Mouse (Mus musculus) forebrain, postnatal 0 days (tissue): ENCODE data around the gene Gpr1. TPM values are rescaled to one million over a fixed set of nuclear protein-coding genes. Genes with fewer than 3 reads are reported as not detected.

ENCODE experiments used
- ATAC-seq: fragments of 200-750 bp; cut with Nextera tagmentation; 2 replicates; pipeline ENCODE4 v1.8.0; 2017; ENCODE audit warnings: mild to moderate bottlenecking, moderate library complexity
- DNase-seq: peaks from one replicate; pipeline ENCODE4 v3.0.0-alpha.2; 2015
- H3K27ac ChIP-seq: fragments of 300-500 bp; sonication (generic); 2 replicates; pipeline ENCODE4 v1.5.1; 2014; ENCODE audit warnings: low read depth, mild to moderate bottlenecking, antibody characterized with exemption, low read length, moderate library complexity, mixed read lengths
- H3K27me3 ChIP-seq: fragments of 300-500 bp; sonication (generic); 2 replicates; pipeline ENCODE4 v1.6.1; 2014; ENCODE audit warnings: mild to moderate bottlenecking, low read length, mixed read lengths; ENCODE audit not compliant: insufficient read depth
- H3K36me3 ChIP-seq: fragments of 300-500 bp; sonication (generic); 2 replicates; pipeline ENCODE4 v1.6.1; 2014; ENCODE audit warnings: mild to moderate bottlenecking, moderate library complexity; ENCODE audit not compliant: insufficient read depth
- H3K4me1 ChIP-seq: fragments of 300-500 bp; sonication (generic); 2 replicates; pipeline ENCODE4 v1.6.1; 2014; ENCODE audit warnings: antibody characterized with exemption; ENCODE audit not compliant: insufficient read depth
- H3K4me2 ChIP-seq: fragments of 300-500 bp; sonication (generic); 2 replicates; pipeline ENCODE4 v1.6.1; 2014; ENCODE audit warnings: low read depth, mild to moderate bottlenecking, moderate library complexity
- H3K4me3 ChIP-seq: fragments of 300-500 bp; sonication (generic); 2 replicates; pipeline ENCODE4 v1.5.1; 2014; ENCODE audit warnings: low read depth, low read length, mixed read lengths
- H3K9ac ChIP-seq: fragments of 300-500 bp; sonication (generic); 2 replicates; pipeline ENCODE4 v1.6.1; 2014; ENCODE audit warnings: mild to moderate bottlenecking
- H3K9me3 ChIP-seq: fragments of 300-500 bp; sonication (generic); 2 replicates; pipeline ENCODE4 v1.6.1; 2016; ENCODE audit warnings: low read length
- CTCF ChIP-seq: sonication (generic); IDR thresholded peaks from 2 replicates; pipeline ENCODE4 v1.5.1; 2016; ENCODE audit warnings: antibody characterized with exemption, control low read depth, low read depth
- WGBS: fragments of 180-500 bp; shearing (Covaris S2); extraction: QIAGEN DNeasy Blood & Tissue Kit; methylation state at CpG from one replicate; pipeline ENCODE4 v1.1.7; 2014; 5-methylcytosine and 5-hydroxymethylcytosine counted together
- polyA plus RNA-seq: library from polyadenylated mRNA; unstranded; fragments of >200 nt; fragmentation: Nextera tagmentation; extraction: Ambion mirVana; gene quantifications from 2 replicates; pipeline ENCODE4 v1.2.1, GENCODE M21; 2015
- total RNA-seq: library from RNA; depleted of rRNA; stranded (reverse); fragments of >200 nt; gene quantifications from 2 replicates; pipeline ENCODE4 v1.2.3, GENCODE M21; 2014

Gpr1 gene
- total and polyA plus RNA-seq, 2 experiments from 2014 or later, result 0.45 to 0.95 TPM

- Histone ChIP-seq H3K9me3 (no peaks in the 10 kb centered on the region), H3K9ac (no peak overlapping the region), H3K36me3 (no peaks in the 10 kb centered on the region), H3K4me2 (no peak overlapping the region), H3K4me1 (0 out of 2 replicates have a peak, but pooled peaks cover 10% of the 10 kb centered on the region), H3K27ac (peak overlapping the region; percentile 60), H3K27me3 (peaks cover 48% of the 10 kb centered on the region), H3K4me3 (no peak overlapping the region)
- DNase-seq, result peak; percentile 80
- TF ChIP-seq CTCF, result no peak
- 5% methylated on average over 5 of the region's 5 CpGs for WGBS
- ATAC-seq, result peak; percentile 93
Measured at GRCm38 (mm10) chr1:63256083-63256482, 41.7 kb upstream of the Gpr1 start.

- DNase-seq (no peak), ATAC-seq (no peak)
- WGBS, result 10% methylated on average over 4 of the region's 4 CpGs
- Histone ChIP-seq H3K4me2 (no peak overlapping the region), H3K4me1 (0 out of 2 replicates have a peak, but pooled peaks cover 10% of the 10 kb centered on the region), H3K9ac (no peak overlapping the region), H3K4me3 (no peak overlapping the region), H3K27me3 (peaks cover 46% of the 10 kb centered on the region), H3K36me3 (no peaks in the 10 kb centered on the region), H3K9me3 (no peaks in the 10 kb centered on the region), H3K27ac (no peak overlapping the region)
- TF ChIP-seq CTCF, result no peak
Measured at GRCm38 (mm10) chr1:63255101-63255500, 40.8 kb upstream of the Gpr1 start.

- no peaks in the 10 kb centered on the region for H3K9me3 ChIP-seq
- no peak overlapping the region for H3K4me3 ChIP-seq
- TF ChIP-seq CTCF, result no peak
- H3K4me1 ChIP-seq, result 0 out of 2 replicates have a peak, but pooled peaks cover 10% of the 10 kb centered on the region
- peaks cover 53% of the 10 kb centered on the region for H3K27me3 ChIP-seq
- no peak overlapping the region for H3K4me2 ChIP-seq
- no peak for DNase-seq
- H3K36me3 ChIP-seq, result no peaks in the 10 kb centered on the region
- 21% methylated on average over 5 of the region's 5 CpGs for WGBS
- no peak overlapping the region for H3K27ac ChIP-seq
- no peak overlapping the region for H3K9ac ChIP-seq
- ATAC-seq, result no peak
Measured at GRCm38 (mm10) chr1:63253291-63253690, 38.9 kb upstream of the Gpr1 start.

- H3K27ac ChIP-seq, result no peak overlapping the region
- no peaks in the 10 kb centered on the region for H3K36me3 ChIP-seq
- H3K27me3 ChIP-seq, result peaks cover 50% of the 10 kb centered on the region
- H3K9me3 ChIP-seq, result no peaks in the 10 kb centered on the region
- H3K4me1 ChIP-seq, result 0 out of 2 replicates have a peak, but pooled peaks cover 10% of the 10 kb centered on the region
- no peak overlapping the region for H3K9ac ChIP-seq
- DNase-seq (peak; percentile 69), ATAC-seq (peak; percentile 30; the same call in 1 of the 2 replicates)
- no peak overlapping the region for H3K4me3 ChIP-seq
- TF ChIP-seq CTCF, result peak; percentile 68
- H3K4me2 ChIP-seq, result no peak overlapping the region; the same call in 1 of the 2 replicates
- 25% methylated on average over 24 of the region's 24 CpGs for WGBS
Measured at GRCm38 (mm10) chr1:63252351-63253209, 38.2 kb upstream of the Gpr1 start.

- Histone ChIP-seq H3K27ac (no peak overlapping the region), H3K4me3 (no peak overlapping the region), H3K9ac (no peak overlapping the region), H3K27me3 (peaks cover 52% of the 10 kb centered on the region), H3K36me3 (no peaks in the 10 kb centered on the region), H3K9me3 (no peaks in the 10 kb centered on the region), H3K4me1 (no peaks in the 10 kb centered on the region), H3K4me2 (no peak overlapping the region)
- WGBS, result 63% methylated on average over 4 of the region's 4 CpGs
- DNase-seq (no peak), ATAC-seq (no peak)
- TF ChIP-seq CTCF, result no peak
Measured at GRCm38 (mm10) chr1:63249261-63249660, 34.9 kb upstream of the Gpr1 start.

- Histone ChIP-seq H3K9ac (peak overlapping the region; percentile 28; the same call in 1 of the 2 replicates), H3K4me3 (peak overlapping the region; percentile 24), H3K27ac (no peak overlapping the region), H3K27me3 (peaks cover 52% of the 10 kb centered on the region), H3K4me2 (peak overlapping the region; percentile 49), H3K4me1 (no peaks in the 10 kb centered on the region), H3K36me3 (no peaks in the 10 kb centered on the region), H3K9me3 (no peaks in the 10 kb centered on the region)
- DNase-seq (peak; percentile 81), ATAC-seq (no peak)
- 3% methylated on average over 44 of the region's 44 CpGs for WGBS
- TF ChIP-seq CTCF, result no peak
Measured at GRCm38 (mm10) chr1:63248360-63248851, 34.1 kb upstream of the Gpr1 start.
